Mouse (Mus musculus) heart, adult 2 months (tissue): ENCODE measurements around the gene Zfp61.

Experiments
- CTCF ChIP-seq: fragments of 200-600 bp; IDR thresholded peaks from 2 replicates; pipeline ENCODE4 v1.8.1; 2022; ENCODE audit warnings: antibody characterized with exemption, mild to moderate bottlenecking, moderate library complexity
- EP300 ChIP-seq: fragments of 200-500 bp; IDR thresholded peaks from 2 replicates; pipeline ENCODE4 v1.6.1; 2011; ENCODE audit warnings: low read depth, low read length, control low read depth; ENCODE audit not compliant: insufficient read depth
- POLR2A ChIP-seq: fragments of 200-500 bp; IDR thresholded peaks from 2 replicates; pipeline ENCODE4 v1.6.1; 2011; ENCODE audit warnings: mild to moderate bottlenecking, low read depth, low read length, control low read depth; ENCODE audit not compliant: insufficient read depth

DNA sequence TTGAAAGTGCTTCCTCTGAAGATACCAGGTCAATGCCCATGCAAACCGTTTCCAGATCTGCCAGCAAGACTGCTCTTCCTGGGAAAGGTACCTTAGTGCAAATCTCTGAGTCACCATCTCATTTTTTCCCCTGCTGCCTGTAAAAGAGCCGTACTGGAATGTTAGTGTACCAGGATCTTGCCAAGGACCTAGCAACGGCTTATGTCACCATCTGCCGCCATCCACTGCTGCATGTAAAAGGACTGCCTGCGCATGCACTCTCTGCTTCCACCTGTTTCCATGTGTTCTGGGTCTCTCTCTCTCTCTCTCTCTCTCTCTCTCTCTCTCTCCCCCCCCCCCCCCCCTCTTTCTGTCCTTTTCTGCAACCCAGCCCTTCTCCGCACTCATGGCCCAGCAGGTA lies 12.5 kb downstream of the Zfp61 start:
- no peak for TF ChIP-seq CTCF
- no peak for TF ChIP-seq POLR2A
- TF ChIP-seq EP300, result no peak
